Mouse (Mus musculus): Measurements from ENCODE around the gene Snx1.

Gene Snx1

DNA sequence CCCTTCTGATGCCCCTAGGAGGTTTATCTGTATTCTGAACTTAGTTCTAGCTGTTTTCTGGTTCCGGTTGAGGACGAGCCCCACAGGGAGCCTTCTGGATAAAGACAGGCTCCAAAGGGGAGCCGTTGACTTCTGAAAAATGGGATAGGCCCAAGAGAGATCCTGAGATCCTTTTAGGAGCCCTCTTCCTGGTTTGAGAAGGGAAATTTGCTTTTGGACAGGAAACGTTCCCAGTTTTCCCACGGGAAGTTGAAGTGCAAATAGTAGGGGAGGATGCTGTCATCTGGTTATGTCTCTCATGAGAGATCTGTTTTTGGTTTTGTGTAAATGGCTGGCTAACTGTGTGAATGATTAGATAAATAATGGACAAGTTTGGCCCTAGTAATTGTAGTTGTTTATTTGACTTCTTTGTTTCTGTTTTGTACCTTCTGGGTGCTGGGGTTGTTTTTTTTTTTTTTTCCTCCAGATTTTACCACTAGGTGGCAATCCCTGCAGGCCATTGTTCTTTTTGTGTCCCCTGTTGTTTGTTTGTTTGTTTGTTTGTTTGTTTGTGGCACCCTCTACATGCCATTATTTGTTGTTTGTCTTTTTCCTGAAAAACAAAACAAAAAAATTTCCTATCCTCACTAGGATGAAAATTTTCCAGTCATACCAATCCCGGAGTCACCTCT, 76.3 kb downstream of the Snx1 start:
- DNase-seq (ENCODE audit: low spot score in 2 of 2) = no peak

DNA sequence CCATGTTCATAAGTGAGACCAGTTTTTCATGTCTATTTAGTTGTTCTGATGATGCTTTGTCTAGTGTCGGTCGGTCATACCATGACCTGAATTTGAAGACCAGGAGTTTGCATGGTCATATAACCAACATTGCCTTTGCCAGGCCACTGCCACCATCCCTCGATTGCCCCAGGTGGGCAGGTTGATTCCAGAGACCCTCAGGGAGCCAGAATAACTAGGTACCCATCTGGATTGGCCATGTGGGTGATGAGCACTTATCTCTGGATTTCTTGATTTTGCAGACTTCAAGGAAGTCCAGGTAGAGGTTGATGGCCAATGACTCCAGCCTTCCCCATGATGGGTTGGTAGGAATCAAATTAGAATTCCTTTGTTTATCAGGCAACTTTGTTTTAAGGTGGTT, 83.1 kb downstream of the Snx1 start:
- DNase-seq (ENCODE audit: low spot score in 2 of 2) = no peak

DNA sequence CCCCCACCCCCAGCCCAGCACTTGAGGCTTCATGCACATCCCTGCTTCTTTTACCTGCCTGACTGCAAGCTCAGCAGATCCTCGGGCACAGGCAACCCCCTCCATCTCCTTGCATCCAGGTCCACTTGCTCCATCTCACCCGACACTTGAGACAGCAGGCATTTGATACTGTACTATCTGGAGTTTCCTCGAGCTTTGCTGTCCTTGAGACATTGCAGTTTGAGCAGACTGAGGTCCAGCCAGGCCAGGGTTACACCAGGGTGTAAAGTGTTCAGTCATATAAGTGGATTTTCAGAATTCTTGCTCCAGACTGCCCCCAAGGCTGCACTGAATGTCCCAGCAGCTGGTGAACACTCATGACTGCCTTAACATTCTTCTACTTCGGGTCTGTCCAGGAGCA, 84.1 kb downstream of the Snx1 start:
- DNase-seq (ENCODE audit: low spot score in 2 of 2) = no peak

DNA sequence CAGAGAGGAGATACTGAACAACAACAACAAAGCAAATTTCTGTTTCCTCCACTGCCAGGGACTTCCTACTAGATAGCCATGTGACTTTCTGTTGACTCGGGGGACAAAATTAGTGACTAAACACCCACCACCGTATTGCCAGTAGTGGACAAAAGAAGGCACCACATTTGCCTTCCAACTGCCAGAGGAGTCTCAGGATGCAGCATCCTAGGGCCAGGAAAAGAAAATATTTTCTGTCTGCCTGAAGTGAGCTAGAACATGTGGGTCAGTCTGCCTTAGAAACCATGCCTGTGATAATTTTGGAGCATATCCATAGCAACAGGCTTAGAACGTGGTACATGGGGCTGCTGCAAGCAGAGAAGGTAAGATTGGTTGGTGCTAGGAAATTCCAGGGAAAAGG, 85.6 kb downstream of the Snx1 start:
- no peak for DNase-seq (ENCODE audit: low spot score in 2 of 2)

DNA sequence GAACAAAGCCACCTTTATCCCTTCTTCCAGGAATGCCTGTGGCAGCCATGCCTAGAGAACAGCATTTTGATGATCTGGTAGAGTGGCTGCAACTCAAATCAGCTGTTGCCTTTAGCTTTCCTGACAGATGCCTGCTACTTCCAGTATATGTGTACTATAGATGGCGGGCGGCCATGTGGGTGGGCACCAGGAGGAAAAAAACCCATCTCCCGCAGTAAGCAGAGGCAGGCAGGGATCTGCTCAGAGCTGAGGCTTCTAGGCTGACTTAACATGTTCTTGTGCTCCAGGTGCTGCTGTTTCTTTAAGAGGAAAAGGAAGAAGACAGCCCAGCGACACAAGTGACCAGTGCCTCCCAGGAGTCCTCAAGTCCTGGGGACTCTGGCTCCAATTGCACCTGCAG, 87.1 kb downstream of the Snx1 start:
- no peak for DNase-seq (ENCODE audit: low spot score in 2 of 2)

DNA sequence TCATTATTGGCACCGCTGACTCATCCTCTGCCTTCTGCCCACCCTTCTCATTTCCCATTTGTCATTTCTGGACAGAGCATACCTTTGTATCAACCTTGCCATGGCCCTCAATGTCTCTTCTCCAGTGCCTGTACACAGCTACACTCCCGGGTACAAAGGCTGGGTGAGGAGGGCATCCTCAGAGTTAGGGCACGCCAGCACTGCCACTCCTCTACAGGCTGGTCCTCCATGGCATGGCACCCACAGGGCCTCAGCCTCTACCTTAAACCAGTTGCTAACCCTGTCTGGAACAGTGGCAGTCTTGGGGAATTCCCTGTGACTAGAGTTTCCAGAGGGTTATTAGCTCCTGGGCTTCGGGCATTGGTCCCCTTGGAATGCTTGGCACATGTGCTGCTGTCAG, 87.8 kb downstream of the Snx1 start:
- no peak for DNase-seq (ENCODE audit: low spot score in 2 of 2)
